Mouse (Mus musculus) hindbrain, embryonic 16.5 days (tissue): ENCODE results near the gene Olfr575. TPM values are rescaled to one million over a fixed set of nuclear protein-coding genes. Genes with fewer than 3 reads are reported as not detected.

Experiments used
- ATAC-seq: fragments of 200-750 bp; cut with Nextera tagmentation; 2 replicates; pipeline ENCODE4 v1.8.0; 2017; ENCODE audit warnings: moderate TSS enrichment, moderate library complexity
- H3K27ac ChIP-seq: fragments of 300-500 bp; sonication (generic); 2 replicates; pipeline ENCODE4 v1.5.1; 2014; ENCODE audit warnings: low read depth, mild to moderate bottlenecking, control low read depth, low read length, moderate library complexity
- H3K27me3 ChIP-seq: fragments of 300-500 bp; sonication (generic); replicated peaks from 2 replicates; pipeline ENCODE4 v1.6.1; 2014; ENCODE audit warnings: low read length; ENCODE audit not compliant: control insufficient read depth, insufficient read depth
- H3K36me3 ChIP-seq: fragments of 300-500 bp; sonication (generic); 2 replicates; pipeline ENCODE4 v1.6.1; 2014; ENCODE audit warnings: mild to moderate bottlenecking, low read length, moderate library complexity, mixed read lengths; ENCODE audit not compliant: control insufficient read depth, insufficient read depth
- H3K4me1 ChIP-seq: fragments of 300-500 bp; sonication (generic); 2 replicates; pipeline ENCODE4 v1.6.1; 2014; ENCODE audit warnings: low read depth, low read length; ENCODE audit not compliant: control insufficient read depth, insufficient read depth
- H3K4me2 ChIP-seq: fragments of 300-500 bp; sonication (generic); 2 replicates; pipeline ENCODE4 v1.6.1; 2014; ENCODE audit warnings: mild to moderate bottlenecking, low read length, control low read depth, moderate library complexity
- H3K4me3 ChIP-seq: fragments of 300-500 bp; sonication (generic); 2 replicates; pipeline ENCODE4 v1.5.1; 2014; ENCODE audit warnings: mild to moderate bottlenecking, low read length, control low read depth, moderate library complexity
- H3K9ac ChIP-seq: fragments of 300-500 bp; sonication (generic); 2 replicates; pipeline ENCODE4 v1.6.1; 2014; ENCODE audit warnings: low read depth, mild to moderate bottlenecking, control low read depth, low read length, moderate library complexity
- H3K9me3 ChIP-seq: fragments of 300-500 bp; sonication (generic); 2 replicates; pipeline ENCODE4 v1.6.1; 2014; ENCODE audit warnings: mild to moderate bottlenecking, low read length, moderate library complexity; ENCODE audit not compliant: control insufficient read depth
- WGBS: fragments of 180-500 bp; shearing (Covaris S2); extraction: QIAGEN DNeasy Blood & Tissue Kit; methylation state at CpG from one replicate; pipeline ENCODE4 v1.1.7; 2014; 5-methylcytosine and 5-hydroxymethylcytosine counted together
- polyA plus RNA-seq: library from polyadenylated mRNA; unstranded; fragments of >200 nt; fragmentation: Nextera tagmentation; extraction: Ambion mirVana; gene quantifications from 2 replicates; pipeline ENCODE4 v1.2.1, GENCODE M21; 2015

The Olfr575 gene
- polyA plus RNA-seq, result not detected in 2 replicates

GRCm38 (mm10) chr7:102958593-102958992 is at the start of gene Olfr575:
Olfr575 (minus strand) TSS chr7:102958775.
- 66% methylated on average over 1 of the region's 1 CpGs for WGBS

GRCm38 (mm10) chr7:102989224-102989623 is 30.6 kb upstream of the Olfr575 start, which contains the start of gene Olfr578:
Olfr578 (minus strand) TSS chr7:102989324.
- no peaks in the 10 kb centered on the region for H3K27me3 ChIP-seq
- no peaks in the 10 kb centered on the region for H3K9me3 ChIP-seq
- no peaks in the 10 kb centered on the region for H3K4me1 ChIP-seq
- no peaks in the 10 kb centered on the region for H3K36me3 ChIP-seq
- ATAC-seq, result no peak
- H3K4me3 ChIP-seq, result no peak within 1 kb of the TSS
- H3K27ac ChIP-seq, result no peak within 1 kb of the TSS
- H3K9ac ChIP-seq, result no peak within 1 kb of the TSS
- H3K4me2 ChIP-seq, result no peak within 1 kb of the TSS
- WGBS, result 81% methylated on average over 3 of the region's 3 CpGs

More at GRCm38 (mm10) chr7:102958593-102958992, at the start of gene Olfr575:
- H3K27me3 ChIP-seq, result no peaks in the 10 kb centered on the region
- H3K9ac ChIP-seq, result no peak within 1 kb of the TSS
- no peak for ATAC-seq
- no peaks in the 10 kb centered on the region for H3K4me1 ChIP-seq
- H3K36me3 ChIP-seq, result no peaks in the 10 kb centered on the region
- no peaks in the 10 kb centered on the region for H3K9me3 ChIP-seq
- H3K27ac ChIP-seq, result no peak within 1 kb of the TSS
- H3K4me2 ChIP-seq, result no peak within 1 kb of the TSS
- H3K4me3 ChIP-seq, result no peak within 1 kb of the TSS

- 87% methylated on average over 2 of the region's 2 CpGs for WGBS
Observed at GRCm38 (mm10) chr7:102975843-102976242, 17.3 kb upstream of the Olfr575 start, which contains the start of gene Olfr577. Olfr577 (minus strand) TSS chr7:102975943.

GRCm38 (mm10) chr7:102974399-102974798 is 15.8 kb upstream of the Olfr575 start:
- no peak overlapping the region for H3K27ac ChIP-seq
- no peaks in the 10 kb centered on the region for H3K36me3 ChIP-seq
- H3K4me2 ChIP-seq, result no peak overlapping the region
- ATAC-seq, result no peak
- no peaks in the 10 kb centered on the region for H3K27me3 ChIP-seq
- no peaks in the 10 kb centered on the region for H3K9me3 ChIP-seq
- H3K4me3 ChIP-seq, result no peak overlapping the region
- H3K4me1 ChIP-seq, result no peaks in the 10 kb centered on the region
- WGBS, result 50% methylated on average over 1 of the region's 1 CpGs
- no peak overlapping the region for H3K9ac ChIP-seq

More at GRCm38 (mm10) chr7:102975843-102976242, 17.3 kb upstream of the Olfr575 start, which contains the start of gene Olfr577:
- no peak within 1 kb of the TSS for H3K4me3 ChIP-seq
- H3K27me3 ChIP-seq, result no peaks in the 10 kb centered on the region
- no peaks in the 10 kb centered on the region for H3K9me3 ChIP-seq
- no peak within 1 kb of the TSS for H3K9ac ChIP-seq
- no peaks in the 10 kb centered on the region for H3K4me1 ChIP-seq
- H3K4me2 ChIP-seq, result no peak within 1 kb of the TSS
- H3K27ac ChIP-seq, result no peak within 1 kb of the TSS
- no peaks in the 10 kb centered on the region for H3K36me3 ChIP-seq
- no peak for ATAC-seq

- Histone ChIP-seq H3K9me3 (no peaks in the 10 kb centered on the region), H3K9ac (no peak within 1 kb of the TSS), H3K27ac (no peak within 1 kb of the TSS), H3K4me1 (no peaks in the 10 kb centered on the region), H3K4me3 (no peak within 1 kb of the TSS), H3K4me2 (no peak within 1 kb of the TSS), H3K27me3 (no peaks in the 10 kb centered on the region), H3K36me3 (no peaks in the 10 kb centered on the region)
- 54% methylated on average over 2 of the region's 2 CpGs for WGBS
- ATAC-seq, result no peak
Observed at GRCm38 (mm10) chr7:102962360-102962759, 3.8 kb upstream of the Olfr575 start, which contains the start of gene Olfr576. Olfr576 (plus strand) TSS chr7:102962660.

- H3K36me3 ChIP-seq, result no peaks in the 10 kb centered on the region
- H3K4me1 ChIP-seq, result no peaks in the 10 kb centered on the region
- H3K27me3 ChIP-seq, result no peaks in the 10 kb centered on the region
- H3K9me3 ChIP-seq, result no peaks in the 10 kb centered on the region
- H3K4me2 ChIP-seq, result no peak overlapping the region
- H3K4me3 ChIP-seq, result no peak overlapping the region
- ATAC-seq, result no peak
- 87% methylated on average over 3 of the region's 3 CpGs for WGBS
- no peak overlapping the region for H3K9ac ChIP-seq
- H3K27ac ChIP-seq, result no peak overlapping the region
Observed at GRCm38 (mm10) chr7:102958137-102958536, 438 bp downstream of the Olfr575 start.

GRCm38 (mm10) chr7:102950732-102951131 is 7.8 kb downstream of the Olfr575 start:
- Histone ChIP-seq H3K4me1 (no peaks in the 10 kb centered on the region), H3K4me3 (no peak overlapping the region), H3K27me3 (no peaks in the 10 kb centered on the region), H3K36me3 (no peaks in the 10 kb centered on the region), H3K27ac (no peak overlapping the region), H3K4me2 (no peak overlapping the region), H3K9ac (no peak overlapping the region), H3K9me3 (no peaks in the 10 kb centered on the region)
- WGBS, result 62% methylated on average over 1 of the region's 1 CpGs
- no peak for ATAC-seq

GRCm38 (mm10) chr7:102948167-102948566 is 10.4 kb downstream of the Olfr575 start, which contains the start of gene Olfr574:
Olfr574 (plus strand) TSS chr7:102948467.
- Histone ChIP-seq H3K9me3 (no peaks in the 10 kb centered on the region), H3K4me2 (no peak within 1 kb of the TSS), H3K4me1 (no peaks in the 10 kb centered on the region), H3K27ac (no peak within 1 kb of the TSS), H3K9ac (no peak within 1 kb of the TSS), H3K27me3 (no peaks in the 10 kb centered on the region), H3K4me3 (no peak within 1 kb of the TSS), H3K36me3 (no peaks in the 10 kb centered on the region)
- no peak for ATAC-seq
- WGBS, result 91% methylated on average over 1 of the region's 1 CpGs

- Histone ChIP-seq H3K27ac (no peak overlapping the region), H3K4me1 (no peaks in the 10 kb centered on the region), H3K4me2 (no peak overlapping the region), H3K9ac (no peak overlapping the region), H3K4me3 (no peak overlapping the region), H3K36me3 (no peaks in the 10 kb centered on the region), H3K9me3 (no peaks in the 10 kb centered on the region), H3K27me3 (no peaks in the 10 kb centered on the region)
- WGBS, result 82% methylated on average over 1 of the region's 1 CpGs
- no peak for ATAC-seq
Observed at GRCm38 (mm10) chr7:102943417-102943816, 15.2 kb downstream of the Olfr575 start.
